In genomic region chr11:36176106-36176505, GRCm38 (mm10) we compare ENCODE assay signal across 13 mouse cellular contexts.
DNase-seq lines count a peak whose midpoint lies in the region; ATAC-seq and TF ChIP-seq lines count a peak whose summit lies in the region.
"Had no signal": no experiment of that assay in that cellular context is flagged by ENCODE, and none has a peak within 500 bp of the region (broad histone marks: within the 10 kb centered on the region; RNA-seq: fewer than 3 reads in every experiment).

No protein-coding gene starts in this region.

- intact Hi-C loops in left cerebral cortex, adult 2 months (cut with DNase I), result no loop called here

- no peak; the same call in 1 of the 2 replicates for TF ChIP-seq CTCF in left cerebral cortex, adult 2 months (IDR thresholded peaks at IDR 0.05)

- ATAC-seq in frontal cortex, adult (ENCODE audit: low TSS enrichment), result peak; percentile 64

- H3K4me3 ChIP-seq in left cerebral cortex, adult 2 months, result no peak overlapping the region
- H3K4me3 ChIP-seq: heart, embryonic 12.5 days; stomach, embryonic 15.5 days had no signal

- no peak for DNase-seq in frontal cortex, postnatal 25 days (ENCODE audit: low spot score in 2 of 2)
- DNase-seq in right cerebral cortex, adult 18-20 months, result peak; percentile 61
- DNase-seq in right cerebral cortex, postnatal 4 days, result no peak
- peak; percentile 26 to 57 for DNase-seq in left cerebral cortex, adult 2 months (ENCODE audit: extremely low spot score in 1 of 2, low spot score in 2 of 2)
- no peak for DNase-seq in adrenal gland, postnatal 4 days (ENCODE audit: low spot score in 2 of 2)
- no peak for DNase-seq in embryo, embryonic 11 days
- DNase-seq in retina, postnatal 1 day, result no peak
- DNase-seq: adrenal gland, postnatal 14 days; B cell, adult 2 months; kidney, adult 18-20 months had no signal

- H3K27ac ChIP-seq in left cerebral cortex, adult 2 months, result no peak overlapping the region
- H3K27ac ChIP-seq: stomach, embryonic 15.5 days had no signal

Comparison
In these comparisons a context has a peak if more than half of its experiments do, and no peak if none do; other contexts are left out.
1. DNase-seq: peak in right cerebral cortex, adult 18-20 months (single experiment) and left cerebral cortex, adult 2 months (2 of 2); none in frontal cortex, postnatal 25 days (0 of 2), right cerebral cortex, postnatal 4 days (single experiment), adrenal gland, postnatal 4 days (0 of 2), embryo, embryonic 11 days (single experiment) and retina, postnatal 1 day (single experiment).